Mouse (Mus musculus) cerebellum, adult 9-11 months (tissue): ENCODE measurements around the gene Ost4.

ENCODE experiments used
- DNase-seq: peaks from one replicate; pipeline ENCODE4 v3.0.0; 2022

Ost4 gene

GRCm38 (mm10) chr5:30922581-30923041 is 15.0 kb upstream of the Ost4 start:
- DNase-seq: no peak

GRCm38 (mm10) chr5:30921256-30922033 is 13.9 kb upstream of the Ost4 start, which contains the start of gene Khk:
TSS of gene Khk (plus strand) at chr5:30921431.
- peak; percentile 90 for DNase-seq

- peak; percentile 71 for DNase-seq
Measured at GRCm38 (mm10) chr5:30920621-30921020, 13.0 kb upstream of the Ost4 start.

GRCm38 (mm10) chr5:30919831-30920614 is 12.4 kb upstream of the Ost4 start:
- peak; percentile 68 for DNase-seq

- DNase-seq: no peak
Measured at GRCm38 (mm10) chr5:30918691-30919090, 11.1 kb upstream of the Ost4 start.

DNA sequence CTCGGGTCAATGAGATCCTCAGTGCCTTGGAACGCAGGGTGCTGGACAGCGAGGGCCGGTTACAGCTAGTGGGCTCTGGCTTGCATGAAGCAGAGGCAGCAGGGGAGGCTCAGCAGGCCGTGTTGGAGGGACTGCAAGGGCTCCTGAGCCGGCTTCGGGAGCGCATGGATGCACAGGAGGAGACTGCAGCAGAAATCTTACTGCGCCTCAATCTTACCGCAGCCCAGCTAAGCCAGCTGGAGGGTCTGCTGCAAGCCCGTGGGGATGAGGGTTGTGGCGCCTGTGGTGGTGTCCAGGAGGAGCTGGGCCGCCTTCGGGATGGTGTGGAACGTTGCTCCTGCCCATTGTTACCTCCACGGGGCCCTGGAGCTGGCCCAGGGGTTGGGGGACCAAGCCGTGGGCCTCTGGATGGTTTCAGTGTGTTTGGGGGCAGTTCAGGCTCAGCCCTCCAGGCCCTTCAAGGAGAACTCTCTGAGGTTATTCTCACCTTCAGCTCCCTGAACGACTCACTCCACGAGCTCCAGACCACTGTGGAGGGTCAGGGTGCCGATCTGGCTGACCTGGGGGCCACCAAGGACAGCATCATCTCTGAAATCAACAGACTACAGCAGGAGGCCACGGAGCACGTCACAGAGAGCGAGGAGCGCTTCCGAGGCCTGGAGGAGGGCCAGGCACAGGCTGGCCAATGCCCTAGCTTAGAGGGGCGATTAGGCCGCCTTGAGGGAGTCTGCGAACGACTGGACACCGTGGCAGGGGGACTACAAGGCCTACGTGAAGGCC is 10.5 kb upstream of the Ost4 start:
- DNase-seq: peak; percentile 56

DNA sequence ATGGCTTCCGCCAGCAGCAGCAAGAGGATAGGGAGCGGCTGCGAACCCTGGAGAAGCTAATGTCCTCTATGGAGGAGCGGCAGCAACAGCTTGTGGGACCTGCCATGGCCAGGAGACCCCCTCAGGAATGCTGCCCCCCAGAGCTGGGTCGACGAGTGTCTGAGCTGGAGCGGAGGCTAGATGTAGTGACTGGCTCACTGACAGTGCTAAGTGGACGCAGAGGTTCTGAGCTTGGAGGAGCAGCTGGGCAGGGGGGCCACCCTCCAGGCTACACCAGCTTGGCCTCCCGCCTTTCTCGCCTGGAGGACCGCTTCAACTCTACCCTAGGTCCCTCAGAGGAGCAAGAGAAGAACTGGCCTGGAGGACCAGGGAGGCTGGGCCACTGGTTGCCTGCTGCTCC is 9.8 kb upstream of the Ost4 start:
- peak; percentile 55 for DNase-seq

GRCm38 (mm10) chr5:30916841-30917240 is 9.3 kb upstream of the Ost4 start:
- peak; percentile 55 for DNase-seq

DNA sequence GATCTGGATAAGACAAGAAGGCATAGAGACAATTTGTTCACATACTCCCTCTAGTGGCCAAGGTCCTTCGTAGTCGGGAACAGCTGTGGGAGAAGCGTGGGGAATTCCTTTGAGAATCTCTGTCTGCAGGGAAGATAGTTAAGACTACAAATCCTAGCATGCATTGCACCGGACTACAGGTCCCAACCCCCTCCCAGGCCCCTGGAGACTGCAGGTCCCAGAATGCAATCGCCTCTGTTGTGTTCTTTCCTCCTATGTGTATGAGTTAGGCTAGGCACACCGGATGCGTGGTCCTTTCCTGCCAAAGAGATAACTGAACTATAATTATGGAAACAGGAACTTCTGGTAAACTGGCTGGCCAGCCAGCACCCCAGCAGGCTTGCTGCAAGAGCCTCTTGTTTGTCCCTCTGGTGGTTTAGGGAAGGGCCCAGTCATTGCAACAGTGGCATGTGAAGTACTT is 8.4 kb upstream of the Ost4 start:
- DNase-seq: peak; percentile 93

- peak; percentile 63 for DNase-seq
Measured at GRCm38 (mm10) chr5:30915456-30915855, 7.9 kb upstream of the Ost4 start.

DNA sequence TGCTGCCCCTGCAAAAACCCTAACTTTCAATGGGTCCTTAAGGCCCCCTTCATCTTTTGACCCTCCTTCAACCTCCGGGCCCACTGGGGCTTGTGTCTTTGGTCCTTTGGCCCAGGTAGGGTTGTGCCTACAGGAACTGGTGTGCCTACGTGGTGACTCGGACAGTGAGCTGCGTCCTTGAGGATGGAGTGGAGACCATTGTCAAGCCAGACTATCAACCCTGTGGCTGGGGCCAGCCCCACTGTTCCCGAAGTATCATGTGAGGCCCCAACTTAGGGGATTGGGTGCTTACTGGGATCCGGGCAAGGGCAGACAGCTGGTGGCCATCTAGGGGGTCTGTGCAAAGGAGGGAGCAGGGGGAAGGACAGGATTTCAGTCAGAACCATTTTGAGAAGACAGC is 7.3 kb upstream of the Ost4 start:
- peak; percentile 58 for DNase-seq

- no peak for DNase-seq
Measured at GRCm38 (mm10) chr5:30914101-30914635, 6.6 kb upstream of the Ost4 start.

DNA sequence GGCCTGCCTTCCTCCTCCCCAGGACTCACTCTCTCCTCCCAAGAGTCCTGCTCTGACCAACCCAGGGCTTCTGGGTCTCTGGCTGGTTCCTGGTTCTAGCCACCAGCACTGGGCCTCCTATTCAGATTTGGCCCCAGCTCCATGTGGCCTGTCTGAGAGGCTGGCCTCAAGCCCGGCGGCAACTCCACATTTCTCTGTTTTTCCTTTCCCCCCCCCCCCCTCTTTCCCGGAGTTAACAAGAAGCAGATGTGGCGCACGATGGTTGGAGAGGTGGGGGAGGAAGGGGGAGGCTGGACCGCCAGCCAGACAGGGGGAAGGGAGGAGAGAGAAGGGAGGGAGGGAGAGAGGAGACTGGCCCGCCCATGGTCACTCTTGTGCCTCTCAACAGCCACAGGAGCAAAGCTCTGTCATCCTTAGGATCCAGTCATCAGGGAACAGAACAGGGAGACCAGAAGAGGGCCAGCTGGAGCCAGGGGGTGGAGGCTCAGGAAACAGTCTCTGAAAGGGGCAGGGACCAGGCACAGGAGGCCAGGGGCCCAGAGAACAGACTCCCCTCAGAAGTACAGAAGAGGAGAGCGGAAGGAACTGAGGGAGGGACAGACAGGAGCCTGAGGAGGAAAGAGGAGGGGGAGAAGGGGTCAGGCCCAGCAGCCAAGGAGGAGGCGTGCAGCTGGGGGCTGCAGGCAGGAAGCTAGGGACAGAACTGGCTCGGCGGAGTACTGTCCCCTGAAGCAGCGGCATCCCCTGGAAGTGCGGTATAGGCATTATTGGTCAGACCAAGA is 5.7 kb upstream of the Ost4 start, which contains the start of gene Emilin1:
Gene Emilin1, plus strand, starts transcription at position 343 of the 782 bp plus-strand sequence.
- no peak for DNase-seq

GRCm38 (mm10) chr5:30912156-30912555 is 4.6 kb upstream of the Ost4 start:
- DNase-seq: no peak

DNA sequence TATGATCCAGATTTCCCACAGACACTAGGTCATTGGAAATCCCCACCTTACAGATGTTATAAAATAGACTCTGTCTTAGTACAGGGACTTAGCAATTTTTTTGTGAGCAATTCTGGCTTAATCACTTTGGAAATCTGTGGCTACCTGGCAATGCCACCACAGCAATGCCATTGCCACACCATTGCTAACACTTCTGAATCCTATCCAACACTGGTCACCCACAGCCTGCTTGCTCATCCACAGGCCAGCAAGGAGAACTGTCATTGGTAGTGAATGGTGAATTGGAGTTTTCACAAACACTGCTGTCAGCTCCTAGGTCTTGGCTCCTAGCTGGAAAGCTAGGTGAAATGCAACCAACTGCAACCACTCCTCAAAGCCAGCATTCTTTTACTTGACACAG is 2.9 kb upstream of the Ost4 start:
- no peak for DNase-seq

DNA sequence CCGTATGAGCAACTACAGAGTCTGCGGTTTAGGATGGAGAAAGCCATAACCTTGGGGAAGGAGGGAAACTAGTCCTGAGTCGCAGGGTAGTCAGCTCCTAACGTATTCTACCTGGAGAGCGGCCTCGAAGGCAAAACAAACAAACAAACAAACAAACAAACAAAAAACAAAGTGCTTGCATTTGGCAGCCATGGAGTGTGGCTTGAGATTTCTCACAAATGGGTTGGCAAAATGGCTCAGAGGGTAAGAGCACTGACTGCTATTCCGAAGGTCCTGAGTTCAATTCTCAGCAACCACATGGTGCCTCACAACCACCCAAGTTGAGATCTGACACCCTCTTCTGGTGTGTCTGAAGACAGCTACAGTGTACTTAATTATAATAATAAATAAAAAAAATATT is 2.3 kb upstream of the Ost4 start:
- DNase-seq: no peak

DNA sequence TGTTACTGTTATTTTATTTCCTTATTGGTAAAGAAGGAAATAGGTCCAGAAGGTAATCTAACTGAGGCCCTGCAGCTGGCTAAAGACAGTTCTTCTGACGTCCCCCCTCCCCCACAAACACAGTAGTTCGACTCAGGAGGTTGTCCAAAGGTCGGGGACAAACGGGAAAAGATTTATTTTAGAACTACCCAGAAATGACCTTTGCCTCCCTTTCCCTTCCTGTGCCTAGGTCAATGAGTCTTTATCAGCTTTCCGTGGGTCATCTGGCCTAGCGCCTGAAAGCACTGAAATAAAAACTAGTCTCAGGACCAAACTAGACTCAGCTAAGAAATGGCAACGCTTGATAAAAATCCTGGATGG is 1.7 kb upstream of the Ost4 start:
- DNase-seq: no peak

GRCm38 (mm10) chr5:30908426-30909299 is 1.1 kb upstream of the Ost4 start:
- DNase-seq: no peak

DNA sequence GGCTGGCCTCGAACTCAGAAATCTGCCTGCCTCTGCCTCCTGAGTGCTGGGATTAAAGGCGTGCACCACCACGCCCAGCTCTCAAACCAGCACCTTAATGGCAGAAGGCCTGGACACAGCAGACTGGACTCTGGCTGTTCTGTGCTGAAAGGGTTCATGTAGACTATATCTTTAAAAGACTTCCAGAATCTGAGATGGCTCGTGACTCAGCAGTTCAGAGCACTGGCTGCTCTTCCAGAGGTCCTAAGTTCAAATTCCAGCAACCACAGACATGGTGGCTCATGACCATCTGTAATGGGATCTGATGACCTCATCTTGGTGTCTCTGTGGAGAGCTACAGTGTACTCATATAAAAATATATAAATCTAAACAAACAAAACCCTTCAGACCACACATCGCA is 5.7 kb downstream of the Ost4 start:
- DNase-seq: no peak

GRCm38 (mm10) chr5:30890375-30890774 is 17.2 kb downstream of the Ost4 start:
- DNase-seq: no peak
